Mouse (Mus musculus): Measurements from ENCODE around the gene Spats1. TPM values are rescaled to one million over a fixed set of nuclear protein-coding genes. Genes with fewer than 3 reads are reported as not detected.
"Not testable (repeated sequence)": the region's sequence is repeated elsewhere in the genome, so short reads cannot be mapped to it uniquely, and the experiment has no call there.

Gene Spats1
- polyA plus RNA-seq, 1 experiment from 2014 or later = 0.86 TPM

DNA sequence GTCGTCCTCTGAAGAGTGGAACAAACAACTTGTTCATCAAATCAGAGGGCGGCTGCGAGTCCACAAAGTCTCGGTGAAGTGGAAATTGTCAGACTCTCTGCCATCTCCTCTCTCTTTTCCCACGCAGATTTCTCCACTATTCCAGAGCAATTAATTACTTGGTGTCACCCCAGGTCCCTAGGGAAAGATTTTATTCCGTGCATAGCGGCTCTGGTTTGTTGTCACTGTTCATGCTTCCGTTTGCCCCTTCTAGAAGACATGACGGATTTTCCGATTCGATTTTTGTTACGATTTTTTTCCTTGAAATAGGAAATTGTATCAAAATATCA, 41.0 kb downstream of the Spats1 start:
- peak overlapping the region; percentile 85 for H3K4me2 ChIP-seq
- H3K27ac ChIP-seq = peak overlapping the region; percentile 98
- H3K9ac ChIP-seq = peak overlapping the region; percentile 94
- H3K9me3 ChIP-seq = no peaks in the 10 kb centered on the region
- H3K4me1 ChIP-seq = peaks cover 20% of the 10 kb centered on the region
- peak overlapping the region; percentile 89 for H3K4me3 ChIP-seq
- 8% methylated on average over 12 of the region's 12 CpGs for WGBS
- no peaks in the 10 kb centered on the region for H3K27me3 ChIP-seq
- no peak for ATAC-seq (ENCODE audit: insufficient number of reproducible peaks, insufficient read depth, low FRiP score, low TSS enrichment, low read depth)
- H3K36me3 ChIP-seq = peaks cover 22% of the 10 kb centered on the region

DNA sequence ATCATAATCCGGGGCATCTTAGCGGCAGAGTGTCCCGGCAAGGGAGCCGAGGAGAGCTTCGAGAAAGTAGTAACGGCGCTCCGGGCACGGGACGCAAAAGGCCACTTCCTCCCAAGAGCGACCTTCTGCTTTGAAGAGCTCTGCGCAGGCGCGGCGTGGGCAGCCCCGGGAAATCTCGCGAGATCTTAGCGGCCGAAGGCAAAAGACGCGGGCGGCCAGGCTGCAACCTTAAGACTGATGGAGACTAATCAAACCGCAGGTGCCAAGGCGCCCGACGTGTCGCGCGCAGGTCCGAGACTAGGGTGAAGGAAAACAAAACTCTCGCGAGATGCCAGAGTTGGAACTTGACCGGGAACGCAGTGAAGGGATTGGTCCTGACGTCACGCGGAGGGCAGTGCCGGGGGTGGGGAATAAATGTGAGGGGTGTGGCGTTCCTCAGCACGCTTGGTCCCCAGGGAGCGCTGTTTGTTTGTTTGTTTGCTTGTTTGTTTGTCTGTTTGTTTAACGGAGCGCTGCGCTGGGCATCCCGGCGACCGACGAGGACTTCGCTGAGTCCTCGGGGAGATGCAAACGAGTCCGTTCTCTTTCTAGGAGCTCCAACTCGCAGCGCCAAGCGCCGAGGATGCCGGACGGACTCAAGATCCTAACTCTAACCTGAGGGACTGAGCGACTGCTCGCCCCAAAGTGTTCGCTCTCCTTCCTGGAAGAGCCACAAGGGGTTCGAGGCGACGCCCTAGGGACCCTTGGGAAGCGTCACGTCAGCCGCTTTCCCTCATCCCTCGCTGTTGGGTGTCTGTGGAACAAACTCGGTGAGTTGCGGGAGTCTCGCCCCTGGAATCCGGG, 41.6 kb downstream of the Spats1 start, which contains the start of gene Cdc5l:
Gene Cdc5l (minus strand): TSS at position 319 of the 843 bp plus-strand sequence.
- H3K9ac ChIP-seq = peak within 1 kb of the TSS; percentile 94
- peak; percentile 96 for ATAC-seq (ENCODE audit: insufficient number of reproducible peaks, insufficient read depth, low FRiP score, low TSS enrichment, low read depth)
- no peaks in the 10 kb centered on the region for H3K27me3 ChIP-seq
- H3K9me3 ChIP-seq = no peaks in the 10 kb centered on the region
- peak within 1 kb of the TSS; percentile 85 for H3K4me2 ChIP-seq
- WGBS = under 1% methylated on average over 73 of the region's 73 CpGs
- peaks cover 18% of the 10 kb centered on the region for H3K36me3 ChIP-seq
- H3K4me3 ChIP-seq = peak within 1 kb of the TSS; percentile 89
- peak within 1 kb of the TSS; percentile 98 for H3K27ac ChIP-seq
- H3K4me1 ChIP-seq = peaks cover 20% of the 10 kb centered on the region

DNA sequence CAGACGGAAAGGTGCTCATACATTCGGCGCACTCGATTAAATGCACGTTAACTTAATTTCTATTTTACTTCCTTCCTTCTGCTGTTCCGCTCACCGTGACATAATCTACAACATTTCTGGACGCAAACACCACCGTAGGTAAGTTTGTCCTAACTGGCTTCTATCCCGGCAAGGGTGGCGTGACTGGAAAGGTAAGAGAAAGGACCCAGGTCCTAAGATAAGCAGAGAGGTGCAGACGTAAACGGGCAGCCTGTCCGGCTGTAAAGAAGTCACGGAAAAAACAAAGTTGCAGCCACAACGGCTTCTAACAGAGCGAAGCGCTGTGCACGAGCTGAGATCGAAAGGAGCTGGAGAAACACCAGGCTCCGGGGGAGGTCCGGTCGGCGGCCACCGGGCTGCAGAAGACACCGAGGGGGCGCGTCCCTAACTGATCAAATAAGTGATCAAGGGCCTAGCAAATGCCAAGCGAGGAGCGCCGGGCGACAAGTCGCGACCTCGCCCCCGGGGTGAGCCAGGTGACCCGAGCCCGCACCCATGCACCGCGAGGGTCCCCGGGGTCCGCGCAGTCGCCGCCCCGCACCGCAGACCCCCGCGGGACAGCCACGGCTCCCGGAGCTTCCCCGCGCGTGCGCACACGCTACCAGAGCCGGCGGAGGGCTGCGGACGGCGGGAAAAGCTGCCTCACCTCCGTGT, 42.4 kb downstream of the Spats1 start:
- H3K4me2 ChIP-seq = peak overlapping the region; percentile 85
- H3K4me1 ChIP-seq = peaks cover 20% of the 10 kb centered on the region
- H3K36me3 ChIP-seq = peaks cover 18% of the 10 kb centered on the region
- H3K4me3 ChIP-seq = peak overlapping the region; percentile 89
- no peaks in the 10 kb centered on the region for H3K27me3 ChIP-seq
- peak overlapping the region; percentile 94 for H3K9ac ChIP-seq
- peak; percentile 75 for ATAC-seq (ENCODE audit: insufficient number of reproducible peaks, insufficient read depth, low FRiP score, low TSS enrichment, low read depth)
- 1% methylated on average over 62 of the region's 62 CpGs for WGBS
- no peaks in the 10 kb centered on the region for H3K9me3 ChIP-seq
- peak overlapping the region; percentile 98 for H3K27ac ChIP-seq

DNA sequence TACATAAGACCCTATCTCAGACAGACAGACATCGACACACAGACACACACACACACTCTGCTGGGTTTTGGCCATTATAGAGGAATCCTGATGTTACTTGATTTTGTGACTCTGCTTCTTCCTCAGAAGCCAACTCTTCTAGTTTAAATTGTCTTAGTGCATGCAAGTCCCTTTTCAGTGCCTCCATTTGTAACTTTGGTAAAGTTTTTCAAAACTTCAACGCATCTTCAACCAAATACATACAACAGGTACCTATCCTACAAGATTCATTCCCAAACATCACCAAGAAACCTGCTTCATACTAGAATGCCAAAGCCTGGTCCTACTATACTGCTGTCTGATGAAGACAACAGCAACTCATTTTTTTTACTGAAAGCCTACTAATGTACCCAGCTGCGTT, 43.2 kb downstream of the Spats1 start:
- H3K9ac ChIP-seq = peak overlapping the region; percentile 94
- no peaks in the 10 kb centered on the region for H3K27me3 ChIP-seq
- WGBS = 76% methylated on average over 3 of the region's 3 CpGs
- peak overlapping the region; percentile 89 for H3K4me3 ChIP-seq
- peaks cover 20% of the 10 kb centered on the region for H3K4me1 ChIP-seq
- peaks cover 17% of the 10 kb centered on the region for H3K36me3 ChIP-seq
- no peak overlapping the region for H3K27ac ChIP-seq
- no peak for ATAC-seq (ENCODE audit: insufficient number of reproducible peaks, insufficient read depth, low FRiP score, low TSS enrichment, low read depth)
- no peaks in the 10 kb centered on the region for H3K9me3 ChIP-seq
- peak overlapping the region; percentile 85 for H3K4me2 ChIP-seq

DNA sequence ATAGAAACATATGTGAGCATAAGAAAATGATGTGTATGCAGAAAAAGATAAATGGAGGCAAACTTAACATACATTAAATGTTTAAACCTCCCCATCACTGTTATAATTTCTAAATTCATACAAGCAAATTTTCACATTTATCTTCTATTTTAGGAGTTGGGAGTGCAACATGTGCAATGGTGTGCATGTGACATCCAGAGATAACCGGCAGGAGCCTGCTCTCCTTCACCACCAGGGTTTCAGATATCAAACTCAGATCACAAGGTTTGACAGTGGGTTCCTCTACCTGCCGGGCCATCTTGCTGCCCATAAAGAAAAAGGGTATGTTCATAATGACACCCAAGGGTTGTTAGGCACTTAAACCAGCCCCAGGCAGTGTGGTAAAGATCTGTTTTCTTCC, 57.8 kb downstream of the Spats1 start:
- Histone ChIP-seq H3K9ac (no peak overlapping the region), H3K9me3 (no peaks in the 10 kb centered on the region), H3K4me3 (no peak overlapping the region), H3K4me2 (no peak overlapping the region), H3K27me3 (no peaks in the 10 kb centered on the region), H3K4me1 (no peaks in the 10 kb centered on the region), H3K27ac (no peak overlapping the region), H3K36me3 (peaks cover 76% of the 10 kb centered on the region)
- no peak for ATAC-seq (ENCODE audit: insufficient number of reproducible peaks, insufficient read depth, low FRiP score, low TSS enrichment, low read depth)
- 74% methylated on average over 2 of the region's 2 CpGs for WGBS

DNA sequence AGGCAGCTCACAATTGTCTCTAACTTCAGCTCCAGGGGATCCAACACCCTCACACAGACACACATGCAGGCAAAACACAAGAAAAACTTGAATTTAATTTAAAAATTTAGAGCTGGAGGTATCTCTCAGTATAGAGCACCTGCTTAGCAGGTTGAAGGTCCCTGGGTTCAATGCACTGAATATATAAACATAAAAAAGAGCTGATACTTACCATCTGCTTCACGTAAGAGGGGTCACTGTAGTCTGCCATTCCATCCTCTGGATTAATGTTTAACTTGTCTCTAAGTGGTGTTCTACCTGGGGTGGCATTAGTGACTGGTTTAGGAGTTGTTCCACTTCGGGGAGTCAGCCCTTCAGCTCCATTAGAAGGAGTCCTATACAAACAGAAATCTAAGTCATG, 63.6 kb downstream of the Spats1 start:
- not testable (repeated sequence) for ATAC-seq (ENCODE audit: insufficient number of reproducible peaks, insufficient read depth, low FRiP score, low TSS enrichment, low read depth); H3K9ac ChIP-seq; H3K27ac ChIP-seq; H3K4me2 ChIP-seq; H3K4me3 ChIP-seq; H3K9me3 ChIP-seq; H3K4me1 ChIP-seq; H3K27me3 ChIP-seq
- WGBS = 88% methylated on average over 2 of the region's 2 CpGs
- H3K36me3 ChIP-seq = peaks cover 90% of the 10 kb centered on the region

DNA sequence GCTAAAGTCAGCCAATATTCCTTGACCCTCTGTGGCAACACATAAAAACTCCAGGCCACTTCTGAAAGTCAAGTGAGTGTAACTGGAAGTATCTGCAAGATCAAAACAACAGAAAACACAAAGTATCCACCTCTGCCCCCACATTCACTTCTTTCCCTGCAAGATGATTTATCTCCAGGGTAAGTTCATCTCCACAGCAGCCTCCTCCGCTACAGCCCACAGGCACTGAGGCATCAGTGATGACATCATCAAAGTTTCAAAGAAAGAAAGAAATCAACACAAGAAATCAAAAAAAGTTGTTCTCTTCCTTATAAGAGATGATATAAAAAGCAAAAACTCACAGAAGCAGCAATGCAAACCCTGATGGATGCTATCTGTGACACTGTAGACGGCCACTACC, 66.5 kb downstream of the Spats1 start:
- Histone ChIP-seq H3K4me2 (no peak overlapping the region), H3K36me3 (peaks cover 91% of the 10 kb centered on the region)
- WGBS = 96% methylated on average over 2 of the region's 2 CpGs

DNA sequence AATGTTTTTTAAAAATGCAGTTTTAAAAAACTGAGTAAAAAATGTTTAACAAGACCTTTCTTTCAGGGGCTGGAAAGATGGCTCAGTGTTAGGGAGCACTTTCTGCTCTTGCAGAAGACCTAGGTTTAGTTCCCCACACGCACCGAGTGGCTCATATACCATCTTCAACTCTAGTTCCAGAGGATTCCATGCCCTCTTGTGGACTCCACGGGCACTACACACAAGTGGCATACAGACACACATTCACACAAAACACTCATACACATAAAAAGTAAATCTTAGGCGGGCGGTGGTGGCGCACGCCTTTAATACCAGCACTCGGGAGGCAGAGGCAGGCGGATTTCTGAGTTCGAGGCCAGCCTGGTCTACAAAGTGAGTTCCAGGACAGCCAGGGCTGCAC, 68.9 kb downstream of the Spats1 start:
- Histone ChIP-seq H3K9me3 (no peaks in the 10 kb centered on the region), H3K4me1 (peaks cover 8% of the 10 kb centered on the region), H3K36me3 (peaks cover 72% of the 10 kb centered on the region), H3K4me3 (no peak overlapping the region), H3K27me3 (no peaks in the 10 kb centered on the region), H3K27ac (no peak overlapping the region), H3K9ac (no peak overlapping the region), H3K4me2 (no peak overlapping the region)
- whole genome bisulfite sequencing = 94% methylated on average over 10 of the region's 10 CpGs
- ATAC-seq (ENCODE audit: insufficient number of reproducible peaks, insufficient read depth, low FRiP score, low TSS enrichment, low read depth) = no peak

More for the DNA sequence above, 66.5 kb downstream of the Spats1 start:
- Histone ChIP-seq H3K27me3 (no peaks in the 10 kb centered on the region), H3K27ac (no peak overlapping the region), H3K9me3 (no peaks in the 10 kb centered on the region), H3K4me3 (no peak overlapping the region), H3K4me1 (no peaks in the 10 kb centered on the region), H3K9ac (no peak overlapping the region)
- ATAC-seq (ENCODE audit: insufficient number of reproducible peaks, insufficient read depth, low FRiP score, low TSS enrichment, low read depth) = no peak

DNA sequence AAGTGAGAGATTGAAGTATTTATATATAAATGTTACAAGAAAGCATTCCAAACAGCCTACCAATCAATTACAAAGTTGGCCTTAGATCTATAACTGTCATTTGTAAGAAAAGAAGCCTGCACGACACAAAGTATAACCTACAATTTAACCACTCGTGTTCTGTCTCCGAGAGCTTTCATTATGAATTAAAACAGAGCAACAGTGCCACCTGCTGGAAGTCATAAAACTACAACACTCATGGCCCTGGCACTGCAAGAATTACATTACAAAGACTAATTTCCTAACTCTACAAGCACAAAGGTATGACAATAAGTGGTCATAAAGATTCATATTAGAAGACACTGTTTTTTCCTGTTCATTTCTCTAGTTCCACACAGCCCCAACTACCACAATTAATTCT, 72.0 kb downstream of the Spats1 start:
- Histone ChIP-seq H3K27ac (peak overlapping the region; percentile 73; the same call in 1 of the 2 replicates), H3K27me3 (no peaks in the 10 kb centered on the region), H3K4me3 (no peak overlapping the region), H3K4me1 (peaks cover 13% of the 10 kb centered on the region), H3K9ac (no peak overlapping the region), H3K36me3 (peaks cover 60% of the 10 kb centered on the region), H3K9me3 (no peaks in the 10 kb centered on the region), H3K4me2 (no peak overlapping the region)
- no peak for ATAC-seq (ENCODE audit: insufficient number of reproducible peaks, insufficient read depth, low FRiP score, low TSS enrichment, low read depth)
- WGBS = under 1% methylated on average over 3 of the region's 3 CpGs

DNA sequence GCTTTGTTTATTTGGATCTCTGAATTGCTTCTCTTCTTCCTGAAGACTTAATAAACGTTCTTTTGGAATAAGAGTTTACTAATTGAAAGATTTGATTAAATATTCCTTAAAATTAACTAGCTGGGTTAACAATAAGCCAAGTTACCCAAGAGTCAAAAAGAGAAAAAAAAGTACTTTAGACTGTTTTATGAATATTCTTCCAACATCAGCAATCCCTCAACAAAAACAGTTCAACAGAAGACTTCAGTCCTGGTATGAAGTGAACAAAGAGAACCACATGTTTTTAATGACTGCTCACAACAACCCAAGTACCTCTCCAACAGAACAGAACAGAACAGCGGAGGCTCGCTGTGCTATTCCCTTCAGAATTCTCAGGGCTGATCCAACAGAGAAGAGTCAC, 72.6 kb downstream of the Spats1 start:
- peak overlapping the region; percentile 73 for H3K27ac ChIP-seq
- H3K36me3 ChIP-seq = peaks cover 60% of the 10 kb centered on the region
- 37% methylated on average over 3 of the region's 3 CpGs for WGBS
- H3K9me3 ChIP-seq = no peaks in the 10 kb centered on the region
- H3K4me1 ChIP-seq = peaks cover 13% of the 10 kb centered on the region
- no peak for ATAC-seq (ENCODE audit: insufficient number of reproducible peaks, insufficient read depth, low FRiP score, low TSS enrichment, low read depth)
- H3K4me3 ChIP-seq = no peak overlapping the region
- H3K4me2 ChIP-seq = no peak overlapping the region
- H3K27me3 ChIP-seq = no peaks in the 10 kb centered on the region
- no peak overlapping the region for H3K9ac ChIP-seq

DNA sequence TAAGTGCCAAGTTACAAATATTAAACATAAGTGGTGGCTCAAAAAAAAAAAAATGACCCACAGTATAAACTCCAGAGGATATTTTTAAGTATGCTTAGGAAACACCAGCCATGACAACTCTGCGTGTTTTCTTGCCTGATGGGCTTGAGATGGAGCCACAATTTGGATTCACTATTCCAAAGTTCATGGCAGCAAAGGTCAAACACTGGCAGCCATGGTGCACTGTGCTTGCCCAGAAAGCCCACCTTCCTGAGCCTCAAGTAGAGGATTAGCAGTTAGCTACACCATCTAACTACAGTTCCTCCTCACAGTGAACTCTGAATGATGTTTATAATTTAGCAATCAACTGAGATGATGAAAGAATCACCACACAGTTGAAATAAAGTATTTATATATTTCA, 73.1 kb downstream of the Spats1 start:
- Histone ChIP-seq H3K27me3 (no peaks in the 10 kb centered on the region), H3K4me2 (no peak overlapping the region), H3K27ac (no peak overlapping the region), H3K4me3 (no peak overlapping the region), H3K9ac (no peak overlapping the region), H3K36me3 (peaks cover 59% of the 10 kb centered on the region), H3K9me3 (no peaks in the 10 kb centered on the region), H3K4me1 (peaks cover 13% of the 10 kb centered on the region)
- no peak for ATAC-seq (ENCODE audit: insufficient number of reproducible peaks, insufficient read depth, low FRiP score, low TSS enrichment, low read depth)
- WGBS = 86% methylated on average over 1 of the region's 1 CpGs

All from embryonic facial prominence, embryonic 13.5 days (tissue).